Mouse (Mus musculus): ENCODE data around the gene S1pr1.

The S1pr1 gene

GRCm38 (mm10) chr3:115714671-115715651 is at the start of gene S1pr1:
S1pr1 (minus strand) TSS chr3:115715072.
- peak; percentile 90 for DNase-seq (ENCODE audit: low read depth)

GRCm38 (mm10) chr3:115763292-115763691 is 48.4 kb upstream of the S1pr1 start:
- DNase-seq (ENCODE audit: low read depth): no peak

- peak; percentile 44 for DNase-seq (ENCODE audit: low read depth)
Observed at GRCm38 (mm10) chr3:115762841-115763240, 48.0 kb upstream of the S1pr1 start.

- DNase-seq (ENCODE audit: low read depth): peak; percentile 59
Observed at GRCm38 (mm10) chr3:115759659-115760058, 44.8 kb upstream of the S1pr1 start.

GRCm38 (mm10) chr3:115758455-115758912 is 43.6 kb upstream of the S1pr1 start:
- peak; percentile 90 for DNase-seq (ENCODE audit: low read depth)

- peak; percentile 84 for DNase-seq (ENCODE audit: low read depth)
Observed at GRCm38 (mm10) chr3:115754466-115754865, 39.6 kb upstream of the S1pr1 start.

GRCm38 (mm10) chr3:115750369-115750768 is 35.5 kb upstream of the S1pr1 start:
- DNase-seq (ENCODE audit: low read depth): no peak

- no peak for DNase-seq (ENCODE audit: low read depth)
Observed at GRCm38 (mm10) chr3:115748289-115748989, 33.6 kb upstream of the S1pr1 start.

GRCm38 (mm10) chr3:115746511-115746910 is 31.6 kb upstream of the S1pr1 start:
- DNase-seq (ENCODE audit: low read depth): no peak

GRCm38 (mm10) chr3:115745088-115745487 is 30.2 kb upstream of the S1pr1 start:
- no peak for DNase-seq (ENCODE audit: low read depth)

- no peak for DNase-seq (ENCODE audit: low read depth)
Observed at GRCm38 (mm10) chr3:115738524-115738923, 23.7 kb upstream of the S1pr1 start.

GRCm38 (mm10) chr3:115737785-115738318 is 23.0 kb upstream of the S1pr1 start:
- DNase-seq (ENCODE audit: low read depth): no peak

- no peak for DNase-seq (ENCODE audit: low read depth)
Observed at GRCm38 (mm10) chr3:115735540-115735939, 20.7 kb upstream of the S1pr1 start.

- DNase-seq (ENCODE audit: low read depth): peak; percentile 49
Observed at GRCm38 (mm10) chr3:115734841-115735240, 20.0 kb upstream of the S1pr1 start.

GRCm38 (mm10) chr3:115730336-115730735 is 15.5 kb upstream of the S1pr1 start:
- DNase-seq (ENCODE audit: low read depth): peak; percentile 57

GRCm38 (mm10) chr3:115729187-115729586 is 14.3 kb upstream of the S1pr1 start:
- peak; percentile 93 for DNase-seq (ENCODE audit: low read depth)

GRCm38 (mm10) chr3:115728211-115728610 is 13.3 kb upstream of the S1pr1 start:
- peak; percentile 75 for DNase-seq (ENCODE audit: low read depth)

GRCm38 (mm10) chr3:115718886-115719285 is 4.0 kb upstream of the S1pr1 start:
- no peak for DNase-seq (ENCODE audit: low read depth)

GRCm38 (mm10) chr3:115715900-115716515 is 1.1 kb upstream of the S1pr1 start:
- peak; percentile 86 for DNase-seq (ENCODE audit: low read depth)

GRCm38 (mm10) chr3:115714049-115714435 is 830 bp downstream of the S1pr1 start:
- no peak for DNase-seq (ENCODE audit: low read depth)

- peak; percentile 76 for DNase-seq (ENCODE audit: low read depth)
Observed at GRCm38 (mm10) chr3:115713417-115714048, 1.3 kb downstream of the S1pr1 start.

- peak; percentile 90 for DNase-seq (ENCODE audit: low read depth)
Observed at GRCm38 (mm10) chr3:115712808-115713200, 2.1 kb downstream of the S1pr1 start.
